Mouse (Mus musculus): ENCODE data around the gene Glb1. TPM values are rescaled to one million over a fixed set of nuclear protein-coding genes. Genes with fewer than 3 reads are reported as not detected.
A peak's percentile ranks its signal among the peaks of the same experiment; 100 is the strongest.

The Glb1 gene
- polyA plus RNA-seq, 1 experiment from 2014 or later, result 51.7 TPM

DNA sequence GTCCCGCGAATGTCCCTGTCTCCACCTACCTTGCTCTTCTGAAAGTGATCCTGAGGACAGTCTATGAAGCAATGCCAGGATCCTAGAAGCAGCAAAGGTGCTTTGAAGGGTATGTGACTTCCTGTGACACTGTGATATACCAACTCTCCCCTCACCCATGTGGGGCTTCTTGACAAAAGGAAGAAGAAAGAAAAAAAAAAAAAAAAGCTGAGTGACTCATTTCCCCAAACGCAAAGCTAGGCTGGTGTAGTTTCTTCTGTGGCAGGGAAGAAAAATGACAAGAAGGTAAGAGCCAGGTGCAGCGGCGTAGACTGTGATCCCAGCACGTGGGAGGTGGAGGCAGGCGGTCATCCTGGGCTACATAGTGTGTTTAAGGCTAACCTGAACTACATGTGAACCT, 95.6 kb downstream of the Glb1 start:
- 64% methylated on average over 7 of the region's 7 CpGs for WGBS
- H3K36me3 ChIP-seq (ENCODE audit: control insufficient read depth, insufficient read depth, low read length), result no peaks in the 10 kb centered on the region
- H3K9ac ChIP-seq (ENCODE audit: low read length), result no peak overlapping the region
- no peaks in the 10 kb centered on the region for H3K4me1 ChIP-seq (replicated peaks; ENCODE audit: control insufficient read depth, insufficient read depth, low read length)
- no peak for ATAC-seq (ENCODE audit: low read depth)
- H3K27me3 ChIP-seq (ENCODE audit: control insufficient read depth, insufficient read depth, low read depth, low read length), result peaks cover 4% of the 10 kb centered on the region; the same call in 1 of the 2 replicates
- H3K9me3 ChIP-seq (ENCODE audit: control insufficient read depth, low read length), result no peaks in the 10 kb centered on the region
- no peak overlapping the region for H3K27ac ChIP-seq (ENCODE audit: low read length)
- no peak overlapping the region for H3K4me2 ChIP-seq (ENCODE audit: low read depth, low read length)
- no peak overlapping the region for H3K4me3 ChIP-seq (ENCODE audit: low read length)

GRCm38 (mm10) chr9:114498218-114498617, 97.3 kb downstream of the Glb1 start:
- peak; percentile 66 for ATAC-seq (ENCODE audit: low read depth)
- Histone ChIP-seq H3K9ac (ENCODE audit: low read length) (no peak overlapping the region), H3K4me3 (ENCODE audit: low read length) (no peak overlapping the region), H3K4me2 (ENCODE audit: low read depth, low read length) (no peak overlapping the region), H3K27ac (ENCODE audit: low read length) (no peak overlapping the region), H3K27me3 (ENCODE audit: control insufficient read depth, insufficient read depth, low read depth, low read length) (peaks cover 4% of the 10 kb centered on the region; the same call in 1 of the 2 replicates), H3K4me1 (replicated peaks; ENCODE audit: control insufficient read depth, insufficient read depth, low read length) (no peaks in the 10 kb centered on the region), H3K9me3 (ENCODE audit: control insufficient read depth, low read length) (no peaks in the 10 kb centered on the region), H3K36me3 (ENCODE audit: control insufficient read depth, insufficient read depth, low read length) (no peaks in the 10 kb centered on the region)
- WGBS, result 5% methylated on average over 11 of the region's 11 CpGs

GRCm38 (mm10) chr9:114499783-114500515, 99.1 kb downstream of the Glb1 start:
- no peak overlapping the region for H3K9ac ChIP-seq (ENCODE audit: low read length)
- no peaks in the 10 kb centered on the region for H3K9me3 ChIP-seq (ENCODE audit: control insufficient read depth, low read length)
- no peaks in the 10 kb centered on the region for H3K36me3 ChIP-seq (ENCODE audit: control insufficient read depth, insufficient read depth, low read length)
- H3K27me3 ChIP-seq (ENCODE audit: control insufficient read depth, insufficient read depth, low read depth, low read length), result peaks cover 4% of the 10 kb centered on the region; the same call in 1 of the 2 replicates
- whole genome bisulfite sequencing, result 17% methylated on average over 15 of the region's 15 CpGs
- no peaks in the 10 kb centered on the region for H3K4me1 ChIP-seq (replicated peaks; ENCODE audit: control insufficient read depth, insufficient read depth, low read length)
- no peak overlapping the region for H3K4me2 ChIP-seq (ENCODE audit: low read depth, low read length)
- no peak overlapping the region for H3K27ac ChIP-seq (ENCODE audit: low read length)
- peak; percentile 70 for ATAC-seq (ENCODE audit: low read depth)
- no peak overlapping the region for H3K4me3 ChIP-seq (ENCODE audit: low read length)

- Histone ChIP-seq H3K4me3 (ENCODE audit: low read length) (no peak overlapping the region), H3K27me3 (ENCODE audit: control insufficient read depth, insufficient read depth, low read depth, low read length) (peaks cover 4% of the 10 kb centered on the region; the same call in 1 of the 2 replicates), H3K4me1 (replicated peaks; ENCODE audit: control insufficient read depth, insufficient read depth, low read length) (no peaks in the 10 kb centered on the region), H3K9ac (ENCODE audit: low read length) (no peak overlapping the region), H3K9me3 (ENCODE audit: control insufficient read depth, low read length) (no peaks in the 10 kb centered on the region), H3K4me2 (ENCODE audit: low read depth, low read length) (no peak overlapping the region), H3K27ac (ENCODE audit: low read length) (no peak overlapping the region), H3K36me3 (ENCODE audit: control insufficient read depth, insufficient read depth, low read length) (no peaks in the 10 kb centered on the region)
- 90% methylated on average over 7 of the region's 7 CpGs for WGBS
- no peak for ATAC-seq (ENCODE audit: low read depth)
Measured at GRCm38 (mm10) chr9:114501111-114501510, 100.2 kb downstream of the Glb1 start.

- H3K36me3 ChIP-seq (ENCODE audit: control insufficient read depth, insufficient read depth, low read length), result 0 out of 2 replicates have a peak, but pooled peaks cover 3% of the 10 kb centered on the region
- peaks cover 4% of the 10 kb centered on the region; the same call in 1 of the 2 replicates for H3K27me3 ChIP-seq (ENCODE audit: control insufficient read depth, insufficient read depth, low read depth, low read length)
- no peak for ATAC-seq (ENCODE audit: low read depth)
- no peak overlapping the region for H3K4me3 ChIP-seq (ENCODE audit: low read length)
- WGBS, result 95% methylated on average over 11 of the region's 11 CpGs
- no peak overlapping the region for H3K9ac ChIP-seq (ENCODE audit: low read length)
- no peaks in the 10 kb centered on the region for H3K9me3 ChIP-seq (ENCODE audit: control insufficient read depth, low read length)
- no peak overlapping the region for H3K27ac ChIP-seq (ENCODE audit: low read length)
- no peaks in the 10 kb centered on the region for H3K4me1 ChIP-seq (replicated peaks; ENCODE audit: control insufficient read depth, insufficient read depth, low read length)
- H3K4me2 ChIP-seq (ENCODE audit: low read depth, low read length), result no peak overlapping the region
Measured at GRCm38 (mm10) chr9:114501913-114502312, 101.0 kb downstream of the Glb1 start.

DNA sequence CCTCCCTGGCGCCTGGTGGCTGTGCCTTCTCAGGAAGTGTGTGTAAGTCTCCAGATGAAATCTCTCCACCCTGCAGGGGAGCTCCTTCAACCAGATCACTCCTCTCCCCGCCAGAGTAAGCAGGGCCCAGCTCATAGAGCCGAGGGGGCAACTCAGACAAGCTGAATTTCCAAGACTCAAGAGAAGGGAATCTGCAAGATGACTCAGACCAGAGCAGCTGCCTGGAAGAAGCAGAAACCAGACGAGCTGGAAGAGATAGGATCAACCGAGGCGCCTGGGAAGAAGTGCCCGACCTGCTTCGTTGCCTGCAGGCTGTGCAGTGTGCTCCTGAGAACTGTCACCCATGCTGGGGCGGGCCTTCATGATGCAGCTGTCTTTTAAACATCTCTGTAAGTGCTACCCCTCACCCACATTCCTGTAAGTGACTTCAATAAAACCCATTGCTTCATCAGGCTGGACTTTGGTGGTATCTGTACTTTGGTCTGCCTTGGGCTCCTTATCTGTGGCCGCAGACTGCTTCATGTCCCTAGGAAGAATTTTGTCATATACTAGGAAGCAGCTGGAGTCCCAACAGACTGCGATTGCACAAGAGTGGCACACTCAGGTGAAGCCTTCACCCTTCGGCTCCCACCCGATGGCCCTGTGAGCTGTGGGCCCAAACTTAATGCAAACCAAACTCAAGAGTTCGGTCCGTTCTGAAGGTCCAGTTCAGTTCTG, 102.0 kb downstream of the Glb1 start:
- Histone ChIP-seq H3K9me3 (ENCODE audit: control insufficient read depth, low read length) (no peaks in the 10 kb centered on the region), H3K27me3 (ENCODE audit: control insufficient read depth, insufficient read depth, low read depth, low read length) (peaks cover 4% of the 10 kb centered on the region; the same call in 1 of the 2 replicates), H3K4me2 (ENCODE audit: low read depth, low read length) (no peak overlapping the region), H3K9ac (ENCODE audit: low read length) (no peak overlapping the region), H3K36me3 (ENCODE audit: control insufficient read depth, insufficient read depth, low read length) (0 out of 2 replicates have a peak, but pooled peaks cover 5% of the 10 kb centered on the region), H3K27ac (ENCODE audit: low read length) (no peak overlapping the region), H3K4me3 (ENCODE audit: low read length) (no peak overlapping the region), H3K4me1 (replicated peaks; ENCODE audit: control insufficient read depth, insufficient read depth, low read length) (no peaks in the 10 kb centered on the region)
- ATAC-seq (ENCODE audit: low read depth), result no peak
- WGBS, result 57% methylated on average over 15 of the region's 15 CpGs

GRCm38 (mm10) chr9:114504816-114505215, 103.9 kb downstream of the Glb1 start, which contains the start of gene Ccr4:
Gene Ccr4, minus strand, starts transcription at chr9:114504916.
- 82% methylated on average over 9 of the region's 9 CpGs for WGBS

DNA sequence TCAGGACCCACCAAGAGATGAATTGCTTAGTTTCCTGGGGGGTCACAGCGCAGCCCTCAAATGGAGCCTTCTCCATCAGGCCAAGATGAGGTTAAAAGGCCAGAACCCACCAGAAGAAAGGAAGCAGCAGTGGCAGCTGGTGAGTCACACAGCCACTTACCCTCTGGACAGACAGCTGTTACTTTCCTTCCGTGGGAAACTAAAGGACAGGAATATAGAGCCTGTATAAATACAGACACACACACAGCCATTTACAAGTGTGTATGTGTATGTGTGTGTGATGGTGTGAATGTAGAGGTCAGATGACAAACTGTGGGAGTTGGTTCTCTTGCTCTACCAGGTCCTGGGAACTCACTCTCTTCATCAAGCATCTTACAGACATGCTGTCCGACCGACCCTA, 105.7 kb downstream of the Glb1 start:
- no peak overlapping the region for H3K4me2 ChIP-seq (ENCODE audit: low read depth, low read length)
- ATAC-seq (ENCODE audit: low read depth), result no peak
- no peak overlapping the region for H3K27ac ChIP-seq (ENCODE audit: low read length)
- H3K27me3 ChIP-seq (ENCODE audit: control insufficient read depth, insufficient read depth, low read depth, low read length), result no peaks in the 10 kb centered on the region
- 63% methylated on average over 4 of the region's 4 CpGs for WGBS
- H3K9ac ChIP-seq (ENCODE audit: low read length), result no peak overlapping the region
- H3K9me3 ChIP-seq (ENCODE audit: control insufficient read depth, low read length), result peaks cover 10% of the 10 kb centered on the region; the same call in 1 of the 2 replicates
- peaks cover 13% of the 10 kb centered on the region; the same call in 1 of the 2 replicates for H3K36me3 ChIP-seq (ENCODE audit: control insufficient read depth, insufficient read depth, low read length)
- no peaks in the 10 kb centered on the region for H3K4me1 ChIP-seq (replicated peaks; ENCODE audit: control insufficient read depth, insufficient read depth, low read length)
- H3K4me3 ChIP-seq (ENCODE audit: low read length), result no peak overlapping the region

More at GRCm38 (mm10) chr9:114504816-114505215, 103.9 kb downstream of the Glb1 start, which contains the start of gene Ccr4:
- Histone ChIP-seq H3K27me3 (ENCODE audit: control insufficient read depth, insufficient read depth, low read depth, low read length) (no peaks in the 10 kb centered on the region), H3K9ac (ENCODE audit: low read length) (no peak within 1 kb of the TSS), H3K36me3 (ENCODE audit: control insufficient read depth, insufficient read depth, low read length) (peaks cover 11% of the 10 kb centered on the region; the same call in 1 of the 2 replicates), H3K4me3 (ENCODE audit: low read length) (no peak within 1 kb of the TSS), H3K4me1 (replicated peaks; ENCODE audit: control insufficient read depth, insufficient read depth, low read length) (no peaks in the 10 kb centered on the region), H3K9me3 (ENCODE audit: control insufficient read depth, low read length) (peaks cover 5% of the 10 kb centered on the region; the same call in 1 of the 2 replicates), H3K4me2 (ENCODE audit: low read depth, low read length) (no peak within 1 kb of the TSS), H3K27ac (ENCODE audit: low read length) (no peak within 1 kb of the TSS)
- ATAC-seq (ENCODE audit: low read depth), result no peak

DNA sequence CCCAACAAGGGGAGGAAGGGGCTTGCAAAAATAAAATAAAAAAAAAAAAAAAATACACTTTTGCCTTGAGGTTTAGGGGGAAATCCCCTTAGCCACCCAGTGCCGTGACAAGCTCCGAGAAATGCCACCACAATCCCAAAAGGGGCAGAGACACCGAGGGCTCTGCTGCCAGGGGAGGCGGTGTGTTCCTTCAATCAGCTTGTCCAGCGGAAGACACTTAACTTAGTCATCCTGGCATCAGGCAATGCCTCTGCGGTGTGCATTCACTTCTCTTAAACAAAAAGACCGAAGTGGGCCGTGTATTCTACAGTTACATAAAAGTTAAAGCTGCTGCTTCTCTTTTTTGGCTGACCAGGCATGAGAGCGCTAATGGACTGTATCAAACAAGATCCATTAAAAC, 106.5 kb downstream of the Glb1 start:
- 87% methylated on average over 9 of the region's 9 CpGs for WGBS
- Histone ChIP-seq H3K36me3 (ENCODE audit: control insufficient read depth, insufficient read depth, low read length) (peaks cover 20% of the 10 kb centered on the region), H3K4me3 (ENCODE audit: low read length) (no peak overlapping the region), H3K27me3 (ENCODE audit: control insufficient read depth, insufficient read depth, low read depth, low read length) (no peaks in the 10 kb centered on the region), H3K27ac (ENCODE audit: low read length) (no peak overlapping the region), H3K4me2 (ENCODE audit: low read depth, low read length) (no peak overlapping the region), H3K4me1 (replicated peaks; ENCODE audit: control insufficient read depth, insufficient read depth, low read length) (no peaks in the 10 kb centered on the region), H3K9me3 (ENCODE audit: control insufficient read depth, low read length) (peaks cover 17% of the 10 kb centered on the region), H3K9ac (ENCODE audit: low read length) (no peak overlapping the region)
- ATAC-seq (ENCODE audit: low read depth), result no peak
